Mouse (Mus musculus): ENCODE results near the gene Hist1h3i. TPM values are rescaled to one million over a fixed set of nuclear protein-coding genes. Genes with fewer than 3 reads are reported as not detected.
A peak's percentile ranks its signal among the peaks of the same experiment; 100 is the strongest.
"Not testable (repeated sequence)": the region's sequence is repeated elsewhere in the genome, so short reads cannot be mapped to it uniquely, and the experiment has no call there.

Hist1h3i gene
- 10 to 100 TPM; 55.4 to 73.3 TPM for total RNA-seq (2021)

DNA sequence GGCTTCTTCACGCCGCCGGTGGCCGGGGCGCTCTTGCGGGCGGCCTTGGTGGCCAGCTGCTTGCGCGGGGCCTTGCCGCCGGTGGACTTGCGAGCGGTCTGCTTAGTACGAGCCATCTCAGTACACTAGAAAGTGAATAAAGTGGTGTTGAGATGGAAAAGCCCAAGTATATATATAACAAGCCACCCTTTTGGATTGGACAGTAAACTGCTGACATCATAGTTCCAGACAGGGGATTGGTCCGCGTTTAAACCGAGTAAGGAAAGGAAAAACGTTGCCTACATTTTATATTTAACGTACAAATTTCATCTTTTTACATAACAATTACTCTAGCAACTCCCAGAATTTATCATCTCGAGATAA, at the start of gene Hist1h3i:
Gene Hist1h3i, minus strand, starts transcription at position 116 of the 363 bp plus-strand sequence.
- intact Hi-C loops (cut with DNase I), result no loop called here

GRCm38 (mm10) chr13:21831418-21832394, 48.5 kb upstream of the Hist1h3i start, which contains the start of gene Hist1h4n:
TSS of gene Hist1h4n (minus strand) at chr13:21832196.
- intact Hi-C loops (cut with DNase I), result not testable (repeated sequence)
- DNase-seq (ENCODE audit: low spot score in 2 of 2), result peak; percentile 28 to 44

More for the DNA sequence above, at the start of gene Hist1h3i:
- DNase-seq (ENCODE audit: low spot score in 2 of 2), result peak; percentile 57 to 61

- intact Hi-C loops (cut with DNase I), result no loop called here
These were observed 47.2 kb upstream of the Hist1h3i start for GRCm38 (mm10) chr13:21830344-21830743.

DNA sequence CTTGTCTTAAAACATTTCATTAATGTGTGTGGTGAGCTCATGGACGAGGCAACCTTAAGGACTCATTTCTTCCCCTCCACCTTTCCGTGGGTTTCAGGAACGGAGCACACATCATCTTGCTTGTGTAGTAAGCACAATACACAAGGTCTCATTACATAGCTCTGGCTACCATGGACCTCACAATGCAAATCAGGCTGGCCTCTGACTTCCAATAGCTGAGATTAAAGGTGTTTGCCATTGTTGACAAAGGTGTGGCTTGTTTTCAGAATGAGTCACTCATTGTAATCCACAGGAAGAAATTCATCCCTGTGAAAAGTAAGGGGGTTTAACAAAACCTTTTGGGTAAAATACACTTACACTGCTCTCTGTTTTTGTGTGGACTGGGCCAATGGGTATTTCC, 45.3 kb upstream of the Hist1h3i start:
- intact Hi-C loops (cut with DNase I), result no loop called here
- DNase-seq (ENCODE audit: low spot score in 2 of 2), result no peak

More at GRCm38 (mm10) chr13:21830344-21830743, 47.2 kb upstream of the Hist1h3i start:
- DNase-seq (ENCODE audit: low spot score in 2 of 2), result no peak

DNA sequence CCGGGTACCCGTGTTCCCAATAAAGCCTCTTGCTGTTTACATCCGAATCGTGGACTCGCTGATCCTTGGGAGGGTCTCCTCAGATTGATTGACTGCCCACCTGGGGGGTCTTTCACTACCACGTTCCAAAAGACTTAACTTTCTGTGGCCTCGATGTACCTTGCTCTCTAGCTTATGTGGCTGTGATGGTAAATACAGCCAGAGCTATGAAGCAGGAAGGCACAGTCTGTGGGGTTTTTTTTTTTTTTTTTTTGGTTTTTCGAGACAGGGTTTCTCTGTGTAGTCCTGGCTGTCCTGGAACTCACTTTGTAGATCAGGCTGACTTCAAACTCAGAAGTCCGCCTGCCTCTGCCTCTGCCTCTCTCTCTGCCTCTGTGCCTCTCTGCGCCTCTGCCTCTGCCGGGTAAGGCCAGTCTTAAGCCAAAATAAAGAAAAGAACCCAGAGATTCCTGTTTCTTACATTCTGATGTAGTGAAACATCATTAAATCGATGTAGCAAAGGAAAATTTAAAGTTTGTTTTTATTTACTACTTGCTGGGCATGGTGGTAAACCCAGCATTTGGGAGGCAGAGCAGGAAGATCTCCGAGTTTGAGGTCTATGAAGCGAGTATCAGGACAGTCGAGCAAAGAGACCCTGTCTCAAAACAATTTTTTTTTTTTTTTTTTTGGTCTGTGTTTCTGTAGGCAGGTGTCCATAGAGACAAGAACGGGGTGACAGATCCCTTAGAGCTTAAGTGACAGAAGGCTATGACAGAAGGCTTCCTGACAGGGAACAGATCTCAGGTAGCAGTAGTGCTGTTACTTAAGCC, 37.1 kb upstream of the Hist1h3i start:
- DNase-seq (ENCODE audit: low spot score in 2 of 2); intact Hi-C loops (cut with DNase I): not testable (repeated sequence)

DNA sequence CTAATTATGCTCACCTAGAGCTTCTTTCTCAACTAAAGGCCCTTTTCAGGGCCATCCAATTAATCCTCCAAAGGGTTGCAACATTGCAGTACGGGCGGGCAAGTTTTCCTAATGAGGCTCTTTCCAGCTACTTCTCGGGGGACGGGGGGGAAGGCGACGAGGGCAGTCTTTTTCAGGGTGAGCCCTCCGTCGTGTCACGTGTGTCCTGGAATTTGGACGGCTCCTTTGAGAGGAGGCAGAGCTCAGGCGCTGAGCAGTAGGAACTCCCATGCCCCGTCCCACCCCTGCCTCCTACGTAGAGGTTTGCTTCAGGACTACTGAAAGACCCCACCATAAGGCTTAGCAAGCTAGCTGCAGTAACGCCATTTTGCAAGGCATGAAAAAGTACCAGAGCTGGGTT, 28.9 kb upstream of the Hist1h3i start:
- intact Hi-C loops (cut with DNase I); DNase-seq (ENCODE audit: low spot score in 2 of 2): not testable (repeated sequence)

DNA sequence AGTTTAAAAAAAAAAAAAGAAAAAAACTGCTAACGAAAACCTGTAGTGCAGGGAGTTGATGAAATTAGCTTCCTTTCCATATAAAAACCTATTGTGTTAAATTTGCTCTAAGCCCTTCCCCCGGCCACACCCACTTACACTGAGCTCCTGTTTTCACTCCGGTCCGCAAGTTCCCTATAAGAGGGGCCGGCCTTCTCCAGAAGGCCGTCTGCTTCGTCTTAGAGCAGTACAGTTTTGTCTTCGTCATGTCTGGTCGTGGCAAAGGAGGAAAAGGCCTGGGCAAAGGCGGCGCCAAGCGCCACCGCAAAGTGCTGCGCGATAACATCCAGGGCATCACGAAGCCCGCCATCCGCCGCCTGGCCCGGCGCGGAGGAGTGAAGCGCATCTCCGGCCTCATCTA, 28.4 kb upstream of the Hist1h3i start, which contains the start of gene Hist1h4m:
Gene Hist1h4m, plus strand, starts transcription at position 208 of the 400 bp plus-strand sequence.
- peak; percentile 43 to 46 for DNase-seq (ENCODE audit: low spot score in 2 of 2)
- intact Hi-C loops (cut with DNase I), result not testable (repeated sequence)

GRCm38 (mm10) chr13:21811074-21811473, 27.9 kb upstream of the Hist1h3i start:
- DNase-seq (ENCODE audit: low spot score in 2 of 2); intact Hi-C loops (cut with DNase I): not testable (repeated sequence)

GRCm38 (mm10) chr13:21810073-21810472, 26.9 kb upstream of the Hist1h3i start, which contains the start of the genes Hist1h2bq and Hist1h2ao:
TSS of gene Hist1h2bq (minus strand) at chr13:21810197.
TSS of gene Hist1h2ao (plus strand) at chr13:21810465.
- DNase-seq (ENCODE audit: low spot score in 2 of 2); intact Hi-C loops (cut with DNase I): not testable (repeated sequence)

DNA sequence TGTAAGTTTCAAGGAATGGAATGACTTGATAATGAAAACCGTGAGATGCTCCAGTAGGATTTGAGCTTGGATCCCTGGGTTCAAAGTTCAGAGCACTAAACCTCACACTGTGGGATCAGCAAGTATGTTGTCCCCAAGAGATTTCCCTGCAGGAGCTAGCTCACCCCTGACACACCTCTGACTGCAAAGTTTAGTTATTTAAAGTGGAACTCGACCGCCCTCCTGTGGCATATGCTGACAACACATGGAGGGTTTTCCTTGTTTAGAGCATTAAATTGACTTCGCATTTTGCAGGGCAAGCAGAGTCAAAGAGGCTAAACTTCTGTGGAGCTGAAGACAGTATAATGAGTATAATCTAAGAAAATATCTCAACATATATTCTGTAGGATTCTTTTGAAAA, 19.9 kb upstream of the Hist1h3i start:
- intact Hi-C loops (cut with DNase I); DNase-seq (ENCODE audit: low spot score in 2 of 2): not testable (repeated sequence)

DNA sequence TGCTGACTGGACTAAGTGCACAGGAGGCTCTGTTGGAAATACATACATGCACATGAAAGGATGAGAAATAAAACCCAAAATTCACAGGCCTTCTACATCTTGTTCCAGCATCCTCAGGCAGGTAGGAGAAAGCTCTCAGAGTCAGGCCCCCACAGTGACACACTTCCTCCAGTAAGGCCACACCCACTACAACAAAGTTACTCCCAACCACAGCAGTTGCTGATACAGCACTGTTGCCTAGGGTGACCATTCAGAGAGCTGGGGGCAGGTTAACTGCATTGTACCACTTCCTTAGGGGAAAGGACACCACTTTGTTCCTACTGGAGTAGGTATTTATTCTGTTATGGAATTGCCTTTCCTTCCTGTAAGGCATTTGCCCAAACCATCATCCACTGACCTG, 14.0 kb upstream of the Hist1h3i start:
- intact Hi-C loops (cut with DNase I), result not testable (repeated sequence)

DNA sequence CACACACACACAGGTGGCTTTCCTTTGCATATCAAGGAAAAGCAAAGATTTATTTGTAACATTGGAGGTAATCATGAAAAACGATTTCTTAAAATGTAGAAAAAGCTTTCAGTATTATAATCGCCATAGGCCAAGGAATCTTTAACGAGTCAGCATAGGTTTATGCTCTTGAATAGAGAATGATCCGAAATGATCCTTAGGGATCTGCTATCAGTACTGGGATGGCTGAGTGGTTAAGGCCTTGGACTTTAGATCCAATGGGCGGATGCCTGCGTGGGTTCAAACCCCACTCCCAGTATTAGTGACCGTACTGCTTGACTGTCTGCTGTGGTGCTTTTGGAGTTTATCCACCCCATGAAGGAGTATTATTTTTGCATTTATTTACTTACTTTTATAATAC, 12.4 kb upstream of the Hist1h3i start:
- intact Hi-C loops (cut with DNase I), result no loop called here
- DNase-seq (ENCODE audit: low spot score in 2 of 2), result no peak

More for the DNA sequence above, 14.0 kb upstream of the Hist1h3i start:
- DNase-seq (ENCODE audit: low spot score in 2 of 2), result not testable (repeated sequence)

DNA sequence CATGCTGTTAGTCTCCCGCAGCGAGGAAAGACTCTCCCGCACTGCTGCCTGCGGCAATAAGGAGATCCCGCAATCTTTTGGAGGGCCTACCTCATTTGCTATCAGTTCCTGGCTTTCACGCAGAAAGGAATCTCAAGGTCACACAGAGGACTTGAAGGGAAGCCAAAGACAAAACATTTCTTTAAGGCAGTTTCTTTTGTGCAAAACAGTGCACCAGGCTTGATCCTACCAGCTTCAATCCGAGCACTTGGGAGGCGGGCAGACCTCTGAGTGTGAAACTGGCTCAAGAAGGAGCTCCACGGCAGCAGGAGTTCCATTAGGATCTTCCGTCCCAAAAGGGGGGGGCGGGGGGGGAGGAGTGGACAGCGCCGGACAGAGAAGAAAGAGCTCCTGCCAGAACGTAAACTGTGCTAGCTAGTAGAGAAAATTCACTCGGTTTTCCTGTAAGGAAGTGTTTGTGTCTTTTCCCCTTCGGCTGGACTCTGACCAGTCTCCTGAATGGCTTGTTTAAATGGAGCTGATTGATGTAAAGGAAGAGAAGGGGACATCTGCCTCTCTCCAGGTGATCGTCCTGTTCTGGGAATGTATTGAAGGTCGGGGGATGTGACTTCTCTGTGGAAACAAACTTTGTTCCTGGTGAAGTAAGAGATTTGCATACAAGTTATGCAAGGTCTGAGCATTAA, 7.6 kb upstream of the Hist1h3i start:
- DNase-seq (ENCODE audit: low spot score in 2 of 2), result no peak
- intact Hi-C loops (cut with DNase I), result no loop called here

DNA sequence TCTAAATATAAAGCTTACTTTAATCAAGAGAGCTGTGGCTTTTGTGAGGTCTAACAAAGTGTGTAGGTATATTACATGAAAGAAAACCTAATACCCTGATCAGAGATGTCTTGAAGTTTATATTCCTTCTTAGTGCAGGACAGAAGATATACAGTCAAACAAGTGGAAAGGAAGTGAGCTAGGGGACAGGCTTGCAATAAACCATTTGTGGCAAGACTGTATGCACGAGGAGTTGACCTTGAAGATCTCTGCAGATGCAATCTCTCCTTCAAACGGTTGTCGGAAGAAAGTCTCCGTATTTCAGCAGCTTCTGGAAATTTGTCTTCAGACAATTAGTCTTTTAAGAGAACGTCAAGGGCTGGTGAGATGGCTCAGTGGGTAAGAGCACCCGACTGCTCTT, 6.8 kb upstream of the Hist1h3i start:
- intact Hi-C loops (cut with DNase I), result no loop called here

DNA sequence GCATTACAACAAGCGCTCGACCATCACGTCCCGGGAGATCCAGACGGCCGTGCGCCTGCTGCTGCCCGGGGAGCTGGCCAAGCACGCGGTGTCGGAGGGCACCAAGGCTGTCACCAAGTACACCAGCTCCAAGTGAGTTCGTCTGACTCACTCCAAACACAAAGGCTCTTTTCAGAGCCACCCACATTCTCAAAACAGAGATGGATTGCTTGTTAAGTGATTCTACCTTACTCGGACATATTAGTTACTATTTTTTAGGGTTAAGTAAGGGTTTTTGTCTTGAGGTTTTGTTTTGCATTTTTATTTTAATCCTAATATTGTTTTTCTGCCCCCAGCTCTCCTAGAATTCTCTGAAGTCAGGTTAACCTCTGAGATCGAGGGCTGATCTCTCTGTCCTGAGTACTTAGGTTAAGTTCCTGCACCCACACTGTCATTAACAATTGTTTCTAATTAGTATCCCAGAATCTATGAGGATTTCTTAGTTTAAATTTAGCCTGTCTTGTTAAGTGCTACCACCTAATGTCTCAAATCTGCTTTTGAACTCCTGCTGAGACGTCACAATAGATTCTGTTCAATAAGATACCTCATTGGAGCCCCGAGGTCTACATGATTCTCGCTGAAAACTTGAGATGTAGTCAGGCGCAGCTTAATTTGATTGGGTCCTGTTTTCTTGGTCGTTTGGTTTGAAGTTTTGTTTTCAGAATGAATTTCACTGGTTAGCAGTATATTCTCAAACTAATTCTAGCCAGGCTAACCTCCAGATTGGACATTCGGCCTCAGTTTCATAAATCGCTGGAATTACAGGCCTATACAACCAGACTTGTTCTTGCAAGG, 4.8 kb upstream of the Hist1h3i start:
- DNase-seq (ENCODE audit: low spot score in 2 of 2), result no peak
- intact Hi-C loops (cut with DNase I), result loop anchor here (2.0 kb wide), 1 partner anchor 37 kb away; the partner anchor contains the start of gene Hist1h4k

More for the DNA sequence above, 6.8 kb upstream of the Hist1h3i start:
- no peak for DNase-seq (ENCODE audit: low spot score in 2 of 2)

GRCm38 (mm10) chr13:21786899-21787629, 3.9 kb upstream of the Hist1h3i start, which contains the start of the genes Hist1h2an and Hist1h2bp:
TSS of gene Hist1h2an (minus strand) at chr13:21787218.
TSS of gene Hist1h2bp (plus strand) at chr13:21787461.
- peak; percentile 84 to 88 for DNase-seq (ENCODE audit: low spot score in 2 of 2)
- intact Hi-C loops (cut with DNase I), result loop anchor here (2.0 kb wide), 1 partner anchor 36 kb away; the partner anchor contains the start of gene Hist1h4k

DNA sequence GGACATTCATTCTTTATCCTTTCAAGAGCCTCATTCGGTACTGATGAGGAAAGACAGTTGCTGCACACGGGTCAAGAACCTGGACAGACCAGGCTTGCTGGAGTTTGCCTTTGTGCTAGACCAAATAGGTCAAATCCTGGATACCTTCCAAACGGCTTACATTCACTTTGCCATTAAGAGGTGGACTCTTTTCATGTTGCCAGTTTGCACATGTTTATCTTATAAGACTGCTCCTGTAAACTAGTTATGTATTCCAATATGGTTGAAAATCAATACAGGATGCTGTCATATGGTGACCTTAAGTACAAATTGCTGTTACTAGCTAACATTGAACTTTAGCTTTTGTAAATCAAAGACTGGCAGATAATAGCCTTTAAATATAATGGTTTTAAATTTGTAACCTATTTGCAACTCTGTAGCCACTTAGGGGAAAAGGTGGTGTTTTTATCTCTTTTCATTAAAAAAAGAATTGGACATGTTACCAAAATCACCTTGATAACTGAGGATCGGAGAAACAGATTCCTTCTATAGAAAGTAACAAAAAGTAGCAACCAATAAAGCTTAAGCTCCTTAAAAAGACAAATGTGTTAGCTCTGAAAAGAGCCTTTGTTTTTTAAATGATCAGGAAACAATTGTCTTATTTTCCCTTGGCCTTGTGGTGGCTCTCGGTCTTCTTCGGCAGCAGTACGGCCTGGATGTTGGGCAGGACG, 3.2 kb upstream of the Hist1h3i start:
- DNase-seq (ENCODE audit: low spot score in 2 of 2), result no peak
- intact Hi-C loops (cut with DNase I), result loop anchor here (2.0 kb wide), 1 partner anchor 36 kb away; the partner anchor contains the start of gene Hist1h4k
